Mouse (Mus musculus) olfactory bulb, adult 2 months (tissue): Measurements from ENCODE around the gene Mast4. TPM values are rescaled to one million over a fixed set of nuclear protein-coding genes. Genes with fewer than 3 reads are reported as not detected.

Experiments used
- H3K27ac ChIP-seq: fragments of 200-500 bp; 2 replicates; pipeline ENCODE4 v1.5.1; 2012; ENCODE audit warnings: low read depth, low read length; ENCODE audit not compliant: insufficient read depth
- H3K4me1 ChIP-seq: fragments of 200-500 bp; 2 replicates; pipeline ENCODE4 v1.6.1; 2012; ENCODE audit warnings: low read length; ENCODE audit not compliant: control insufficient read depth, insufficient read depth
- H3K4me3 ChIP-seq: fragments of 200-500 bp; 2 replicates; pipeline ENCODE4 v1.5.1; 2012; ENCODE audit warnings: mild to moderate bottlenecking, low read depth, low read length, moderate library complexity; ENCODE audit not compliant: insufficient read depth
- CTCF ChIP-seq: fragments of 200-500 bp; IDR thresholded peaks from 2 replicates; pipeline ENCODE4 v1.5.1; 2012; ENCODE audit warnings: low read depth, mild to moderate bottlenecking, low read length, moderate library complexity; ENCODE audit not compliant: insufficient read depth
- POLR2A ChIP-seq: fragments of 200-500 bp; IDR thresholded peaks from 2 replicates; pipeline ENCODE4 v1.6.1; 2012; ENCODE audit warnings: mild to moderate bottlenecking, low read depth, low read length, moderate library complexity; ENCODE audit not compliant: insufficient read depth
- WGBS: fragments of 180-500 bp; shearing (Covaris S2); methylation state at CpG from one replicate; pipeline ENCODE4 v1.1.7; 2018; 5-methylcytosine and 5-hydroxymethylcytosine counted together
- polyA plus RNA-seq: library from polyadenylated mRNA; stranded (reverse); fragments of >200 nt; gene quantifications from 2 replicates; pipeline ENCODE4 v1.2.4, GENCODE M21; 2012; ENCODE audit warnings: low replicate concordance; ENCODE audit not compliant: missing spikeins, insufficient read depth, insufficient read length

Gene Mast4
- polyA plus RNA-seq, 1 experiment, result not detected

DNA sequence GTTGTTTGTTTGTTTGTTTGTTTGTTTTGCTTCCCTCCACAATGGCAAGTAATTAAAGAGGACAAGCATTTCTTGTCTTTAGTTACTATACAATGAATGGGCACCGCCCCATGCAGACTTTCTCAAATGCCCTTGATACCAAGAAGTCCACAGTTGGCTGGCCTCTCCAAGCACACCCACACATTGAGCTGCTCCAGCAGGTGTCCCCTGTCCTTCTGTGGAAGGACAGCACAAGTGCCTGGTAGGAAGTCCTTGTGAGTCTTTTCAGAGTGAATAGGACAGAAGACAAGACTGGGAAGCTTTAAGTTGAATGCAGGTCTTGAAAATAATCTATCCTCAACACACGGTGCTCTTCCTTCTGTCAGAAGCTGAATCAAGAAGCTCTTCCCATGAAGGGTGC is 202.5 kb downstream of the Mast4 start:
- 99% methylated on average over 2 of the region's 2 CpGs for WGBS
- H3K4me3 ChIP-seq, result no peak overlapping the region
- H3K4me1 ChIP-seq, result no peaks in the 10 kb centered on the region
- TF ChIP-seq POLR2A, result no peak
- no peak for TF ChIP-seq CTCF
- H3K27ac ChIP-seq, result no peak overlapping the region

DNA sequence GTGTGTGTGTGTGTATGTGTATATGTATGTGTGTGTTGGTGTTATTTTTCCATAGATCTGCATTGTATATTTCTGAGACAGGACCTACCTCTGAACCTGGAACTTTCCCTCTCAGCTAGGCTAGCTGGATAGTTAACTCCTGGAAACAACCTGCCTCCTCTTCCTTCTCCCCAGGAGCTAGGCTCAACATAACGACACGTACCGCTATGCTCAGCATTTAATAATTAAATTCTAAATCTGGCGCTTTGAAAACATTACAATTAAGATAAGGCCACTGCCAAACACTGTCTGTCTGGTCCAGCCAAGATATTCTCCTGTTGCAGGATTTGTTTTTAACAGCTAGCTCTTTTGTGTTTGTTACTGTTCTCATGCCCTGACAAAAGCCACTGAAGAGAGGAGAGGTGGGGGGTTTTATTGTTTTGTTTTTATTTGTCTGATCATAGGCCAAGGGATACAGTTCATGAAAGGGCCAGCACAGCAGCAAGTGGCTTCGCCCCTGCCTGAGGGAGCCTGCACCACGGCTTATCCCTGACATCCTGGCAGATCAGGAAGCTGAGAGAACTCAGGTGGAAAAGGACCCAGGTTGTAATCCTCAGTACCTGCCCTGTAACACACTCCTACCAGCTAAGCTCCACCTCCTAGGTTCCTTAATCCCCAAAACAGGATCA is 205.0 kb downstream of the Mast4 start:
- TF ChIP-seq CTCF (no peak), POLR2A (no peak)
- Histone ChIP-seq H3K4me3 (no peak overlapping the region), H3K4me1 (no peaks in the 10 kb centered on the region), H3K27ac (no peak overlapping the region)
- WGBS, result 52% methylated on average over 6 of the region's 6 CpGs

DNA sequence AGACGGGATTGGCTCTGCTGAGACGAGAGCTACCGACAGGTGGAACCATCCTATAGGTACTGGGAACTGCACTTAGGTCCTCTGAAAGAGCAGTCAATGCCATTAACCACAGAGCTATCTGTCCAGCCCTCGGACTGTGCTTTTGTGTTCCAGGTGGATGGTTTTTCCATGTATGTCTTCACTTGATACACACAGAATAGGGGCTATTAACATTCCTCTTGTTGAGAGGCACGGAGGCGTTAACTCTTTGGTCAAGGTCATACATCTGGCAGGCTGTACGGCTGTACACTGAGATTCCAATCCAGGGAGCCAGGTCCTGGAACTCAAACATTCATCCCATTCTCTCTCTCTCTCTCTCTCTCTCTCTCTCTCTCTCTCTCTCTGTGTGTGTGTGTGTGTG is 205.6 kb downstream of the Mast4 start:
- Histone ChIP-seq H3K4me1 (no peaks in the 10 kb centered on the region), H3K4me3 (no peak overlapping the region), H3K27ac (no peak overlapping the region)
- TF ChIP-seq CTCF (no peak), POLR2A (no peak)
- WGBS, result 85% methylated on average over 7 of the region's 7 CpGs

DNA sequence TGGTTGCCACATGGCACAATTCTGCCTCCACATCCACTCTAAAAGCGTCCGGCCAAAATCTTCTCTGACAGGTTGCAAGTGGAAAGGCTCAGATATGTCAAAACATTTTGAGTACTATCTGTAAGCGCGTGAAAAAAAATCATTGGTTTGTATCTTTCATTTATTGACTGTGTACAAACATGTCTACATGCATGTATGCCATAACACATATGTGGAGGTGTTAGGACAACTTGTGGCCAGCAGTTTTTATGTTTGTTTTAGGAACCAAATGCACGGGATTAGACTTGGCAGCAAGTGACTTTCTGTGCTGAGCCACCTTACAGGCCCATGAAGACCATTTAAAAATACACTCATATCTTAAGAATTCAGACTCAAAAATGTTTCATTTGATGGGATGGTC is 206.7 kb downstream of the Mast4 start:
- 94% methylated on average over 5 of the region's 5 CpGs for WGBS
- Histone ChIP-seq H3K4me3 (no peak overlapping the region), H3K4me1 (no peaks in the 10 kb centered on the region), H3K27ac (no peak overlapping the region)
- TF ChIP-seq POLR2A (no peak), CTCF (no peak)

DNA sequence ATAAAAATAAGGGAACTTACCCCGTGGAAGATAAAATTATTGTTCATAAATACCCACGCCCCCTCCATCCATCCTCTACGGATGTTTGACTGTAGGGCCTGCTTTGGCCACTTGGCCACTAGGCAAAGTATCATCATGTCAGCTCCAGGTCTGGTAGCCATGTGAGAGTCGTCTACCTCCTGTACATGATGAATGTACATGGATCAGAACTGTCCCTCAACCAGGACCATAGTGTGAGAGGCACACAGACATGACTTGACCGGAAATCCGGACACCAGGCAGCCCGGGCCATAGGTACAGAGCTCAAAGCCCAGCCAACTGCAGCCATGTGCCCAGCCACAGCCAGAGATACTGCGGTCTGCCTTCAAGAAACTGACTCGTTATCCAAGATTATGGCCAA is 210.6 kb downstream of the Mast4 start:
- H3K4me1 ChIP-seq, result peaks cover 4% of the 10 kb centered on the region; the same call in 1 of the 2 replicates
- H3K27ac ChIP-seq, result no peak overlapping the region
- WGBS, result 93% methylated on average over 9 of the region's 9 CpGs
- H3K4me3 ChIP-seq, result no peak overlapping the region
- TF ChIP-seq POLR2A (no peak), CTCF (no peak)

DNA sequence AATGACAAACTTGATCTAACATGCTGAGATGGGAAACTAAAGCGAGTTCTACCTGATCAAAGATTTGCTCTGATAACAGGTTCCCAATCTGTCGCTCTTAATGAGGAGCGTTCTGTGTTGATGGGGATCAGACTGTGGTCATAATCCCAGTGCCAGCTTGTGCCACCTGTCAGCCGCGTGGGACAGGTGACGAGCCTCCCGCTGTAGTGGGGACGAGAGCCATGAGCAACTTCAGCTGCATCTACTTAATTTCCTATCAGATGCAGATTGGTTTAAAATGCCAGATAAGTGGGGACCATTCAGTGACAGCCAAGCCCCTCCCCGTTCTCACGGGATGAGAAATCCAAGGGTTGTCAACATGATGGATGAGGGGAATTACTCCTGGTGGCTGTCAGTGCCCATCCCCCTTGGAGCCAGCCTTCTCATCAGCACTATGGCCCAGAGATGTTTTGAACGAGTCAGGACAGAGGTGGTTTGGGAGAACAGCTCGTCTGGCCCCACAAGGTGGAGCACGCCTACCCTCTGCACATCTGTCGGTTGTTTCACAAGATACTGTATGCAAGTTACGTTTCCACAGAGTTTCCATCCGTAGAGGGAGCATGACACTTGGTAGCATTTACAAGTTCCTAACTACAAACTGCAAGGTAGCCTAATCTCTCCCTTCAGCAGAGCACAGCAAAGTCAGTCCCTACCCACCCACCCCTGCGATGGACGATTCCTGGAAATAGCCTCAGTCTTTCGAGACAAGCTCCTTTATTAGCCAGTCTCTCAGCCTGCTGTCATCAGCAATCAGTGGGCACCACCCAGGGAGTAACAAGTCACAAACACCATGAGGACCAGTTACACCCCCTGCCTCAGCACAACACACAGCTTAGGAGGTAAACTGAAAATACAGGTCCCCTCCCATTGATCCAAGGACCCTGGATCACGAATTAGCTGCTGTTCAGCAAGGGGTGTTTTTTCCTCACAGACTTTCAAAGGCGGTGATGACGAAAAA is 212.2 kb downstream of the Mast4 start:
- Histone ChIP-seq H3K27ac (no peak overlapping the region), H3K4me1 (peaks cover 4% of the 10 kb centered on the region; the same call in 1 of the 2 replicates), H3K4me3 (no peak overlapping the region)
- TF ChIP-seq CTCF (no peak), POLR2A (no peak)
- WGBS, result 63% methylated on average over 22 of the region's 22 CpGs

DNA sequence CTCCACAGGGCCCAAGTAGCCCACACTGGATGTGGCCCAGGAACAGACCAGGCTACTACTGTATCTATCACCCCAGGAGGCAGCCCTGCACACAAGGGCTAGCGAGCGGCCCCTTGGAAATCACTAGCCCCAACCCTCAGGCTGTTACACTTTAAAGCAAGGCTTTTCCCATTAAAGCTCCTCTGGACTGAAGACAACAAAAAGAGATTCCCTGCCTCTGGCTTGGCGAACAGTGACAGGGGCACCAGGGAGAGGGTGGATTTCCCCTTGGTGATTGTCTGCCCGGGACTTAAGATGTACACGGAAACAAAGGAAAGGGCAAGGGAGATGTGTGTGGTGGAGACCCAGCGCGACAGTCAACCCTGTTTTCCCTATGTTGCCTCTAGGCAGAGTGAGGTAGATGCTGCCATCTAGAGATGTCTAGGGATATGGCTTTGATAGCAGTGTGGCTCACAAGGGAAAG is 213.6 kb downstream of the Mast4 start:
- Histone ChIP-seq H3K4me1 (peaks cover 4% of the 10 kb centered on the region; the same call in 1 of the 2 replicates), H3K4me3 (no peak overlapping the region; the same call in 1 of the 2 replicates), H3K27ac (no peak overlapping the region)
- TF ChIP-seq CTCF (no peak), POLR2A (no peak)
- WGBS, result 10% methylated on average over 7 of the region's 7 CpGs

DNA sequence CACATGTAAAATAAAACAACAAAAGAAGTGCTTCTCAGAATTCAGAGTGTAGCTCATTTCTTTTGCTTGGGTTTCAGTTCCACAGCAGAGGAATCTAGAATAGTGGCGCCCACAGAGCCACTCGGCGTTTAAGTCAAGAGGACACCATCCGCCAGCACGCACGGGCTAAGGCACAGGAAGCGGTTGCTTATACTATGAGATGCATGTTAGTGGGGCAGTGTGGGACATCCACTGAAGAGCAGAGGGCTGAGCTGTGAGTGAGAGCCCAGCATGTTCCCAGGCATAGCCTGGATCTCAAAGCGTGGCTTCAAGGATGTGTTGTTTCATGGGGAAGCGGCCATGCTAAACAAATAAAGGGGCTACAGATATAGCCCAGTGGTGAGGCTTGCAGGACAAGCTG is 214.6 kb downstream of the Mast4 start:
- TF ChIP-seq CTCF, result no peak
- no peak overlapping the region for H3K27ac ChIP-seq
- 90% methylated on average over 9 of the region's 9 CpGs for WGBS
- H3K4me1 ChIP-seq, result peaks cover 4% of the 10 kb centered on the region; the same call in 1 of the 2 replicates
- H3K4me3 ChIP-seq, result no peak overlapping the region

DNA sequence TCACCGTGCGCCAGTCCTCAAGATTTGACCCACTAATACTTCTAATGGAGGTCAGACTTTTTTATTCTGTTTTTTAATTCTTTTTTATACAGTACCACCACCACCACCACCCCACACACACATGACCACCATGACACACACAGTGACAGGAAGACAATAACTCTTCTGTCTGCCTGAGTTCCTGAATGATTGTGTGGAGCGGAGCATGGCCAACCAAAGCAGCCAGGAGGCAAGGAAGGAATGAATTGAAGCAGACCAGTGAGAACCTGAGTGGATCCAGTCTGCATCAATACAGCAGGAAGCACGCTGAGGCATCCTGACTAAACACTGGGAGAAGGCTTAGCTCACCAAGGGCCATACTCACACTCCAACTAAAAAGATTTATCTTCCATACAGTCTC is 219.2 kb downstream of the Mast4 start:
- 95% methylated on average over 4 of the region's 4 CpGs for WGBS
- TF ChIP-seq POLR2A (no peak), CTCF (no peak)
- H3K4me3 ChIP-seq, result no peak overlapping the region
- no peak overlapping the region for H3K27ac ChIP-seq
- no peaks in the 10 kb centered on the region for H3K4me1 ChIP-seq
